Mouse (Mus musculus): ENCODE measurements around the gene Zfp280b.

- TF ChIP-seq JUND (conservative IDR thresholded peaks at IDR 0.05; ENCODE audit: low read depth, low read length) = no peak
- TF ChIP-seq MAX (IDR thresholded peaks at IDR 0.05; ENCODE audit: low read length) = no peak
- TF ChIP-seq E2F4 (IDR thresholded peaks at IDR 0.05; ENCODE audit: insufficient replicate concordance, low read depth, low read length) = no peak
- no peak for TF ChIP-seq GABPA (IDR thresholded peaks at IDR 0.05; ENCODE audit: insufficient replicate concordance, low read depth, low read length)
- no peak for TF ChIP-seq ZC3H11A (IDR thresholded peaks at IDR 0.05; ENCODE audit: low read depth, low read length)
- TF ChIP-seq HCFC1 (IDR thresholded peaks at IDR 0.05; ENCODE audit: low read depth, low read length) = no peak
- TF ChIP-seq TCF12 (IDR thresholded peaks at IDR 0.05; ENCODE audit: low read depth, low read length) = no peak
- TF ChIP-seq POLR2A (IDR thresholded peaks at IDR 0.05; ENCODE audit: low read depth, low read length) = no peak
- no peak for TF ChIP-seq MAFK (IDR thresholded peaks at IDR 0.05; ENCODE audit: insufficient replicate concordance, low read length)
- TF ChIP-seq USF1 (IDR thresholded peaks at IDR 0.05; ENCODE audit: low read depth, low read length) = no peak
- no peak for TF ChIP-seq JUN (IDR thresholded peaks at IDR 0.05; ENCODE audit: insufficient read depth, low read depth, low read length)
- no peak for TF ChIP-seq CTCF (conservative IDR thresholded peaks at IDR 0.05 in 1 of 2, IDR thresholded peaks at IDR 0.05 in 1 of 2; ENCODE audit: low read depth in 2 of 2, low read length in 2 of 2)
Measured at GRCm38 (mm10) chr10:75993616-75994240, 38.7 kb upstream of the Zfp280b start.

Measured in CH12.LX (cell line).